ENCODE assay signal across 9 mouse cellular contexts in genomic region chr4:142321209-142321863, GRCm38 (mm10).
DNase-seq lines count a peak whose midpoint lies in the region; ATAC-seq lines count a peak whose summit lies in the region.
"Had no signal": no experiment of that assay in that cellular context is flagged by ENCODE, and none has a peak within 500 bp of the region (broad histone marks: within the 10 kb centered on the region; RNA-seq: fewer than 3 reads in every experiment).

No protein-coding gene starts in this region.

- H3K9ac ChIP-seq in lung, embryonic 16.5 days (ENCODE audit: low read length), result no peak overlapping the region
- no peak overlapping the region for H3K9ac ChIP-seq in forebrain, embryonic 11.5 days (ENCODE audit: low read length)
- no peak overlapping the region for H3K9ac ChIP-seq in intestine, embryonic 16.5 days (ENCODE audit: low read depth, low read length)

- WGBS in lung, embryonic 16.5 days, result 42% methylated on average over 14 of the region's 14 CpGs
- WGBS in forebrain, embryonic 11.5 days, result 35% methylated on average over 14 of the region's 14 CpGs
- 44% methylated on average over 14 of the region's 14 CpGs for WGBS in intestine, embryonic 16.5 days

- no peaks in the 10 kb centered on the region for H3K27me3 ChIP-seq in lung, embryonic 16.5 days (ENCODE audit: control insufficient read depth, insufficient read depth, low read depth, low read length)
- H3K27me3 ChIP-seq in forebrain, embryonic 11.5 days (ENCODE audit: control insufficient read depth, insufficient read depth, low read length), result no peaks in the 10 kb centered on the region
- no peaks in the 10 kb centered on the region for H3K27me3 ChIP-seq in intestine, embryonic 16.5 days (replicated peaks; ENCODE audit: control insufficient read depth, insufficient read depth, low read length)

- peak overlapping the region; percentile 31; the same call in 1 of the 2 replicates for H3K27ac ChIP-seq in lung, embryonic 16.5 days (ENCODE audit: low read length)
- no peak overlapping the region for H3K27ac ChIP-seq in forebrain, embryonic 11.5 days (ENCODE audit: low read depth, low read length)
- H3K27ac ChIP-seq in intestine, embryonic 16.5 days (ENCODE audit: low read length), result peak overlapping the region; percentile 21; the same call in 1 of the 2 replicates

- no peaks in the 10 kb centered on the region for H3K9me3 ChIP-seq in lung, embryonic 16.5 days (ENCODE audit: control insufficient read depth, low read length)
- H3K9me3 ChIP-seq in forebrain, embryonic 11.5 days (ENCODE audit: control insufficient read depth, low read length), result no peaks in the 10 kb centered on the region
- H3K9me3 ChIP-seq in intestine, embryonic 16.5 days (ENCODE audit: control insufficient read depth, low read length), result no peaks in the 10 kb centered on the region

- H3K4me1 ChIP-seq in lung, embryonic 16.5 days (replicated peaks; ENCODE audit: control insufficient read depth, insufficient read depth, low read length), result peaks cover 4% of the 10 kb centered on the region
- no peaks in the 10 kb centered on the region for H3K4me1 ChIP-seq in forebrain, embryonic 11.5 days (replicated peaks; ENCODE audit: control insufficient read depth, insufficient read depth, low read length)
- peaks cover 3% of the 10 kb centered on the region; the same call in 1 of the 2 replicates for H3K4me1 ChIP-seq in intestine, embryonic 16.5 days (ENCODE audit: control insufficient read depth, insufficient read depth, low read length)

- H3K4me3 ChIP-seq in lung, embryonic 16.5 days (ENCODE audit: low read length), result no peak overlapping the region
- H3K4me3 ChIP-seq in forebrain, embryonic 11.5 days (ENCODE audit: low read depth, low read length), result no peak overlapping the region
- H3K4me3 ChIP-seq in intestine, embryonic 16.5 days (ENCODE audit: low read length), result no peak overlapping the region

- H3K36me3 ChIP-seq in lung, embryonic 16.5 days (ENCODE audit: control insufficient read depth, insufficient read depth, low read length), result no peaks in the 10 kb centered on the region
- H3K36me3 ChIP-seq in forebrain, embryonic 11.5 days (ENCODE audit: control insufficient read depth, insufficient read depth, low read length), result no peaks in the 10 kb centered on the region
- H3K36me3 ChIP-seq in intestine, embryonic 16.5 days (ENCODE audit: control insufficient read depth, insufficient read depth, low read length), result no peaks in the 10 kb centered on the region

- DNase-seq in lung, postnatal 25 days (ENCODE audit: low spot score), result no peak
- DNase-seq in forebrain, embryonic 11.5 days (ENCODE audit: low spot score), result no peak
- DNase-seq in retina, postnatal 1 day, result peak; percentile 56
- no peak for DNase-seq in layer of hippocampus, adult 8-10 months (ENCODE audit: low spot score in 2 of 2)
- no peak for DNase-seq in cerebellum, adult 8-10 months
- DNase-seq: adrenal gland, postnatal 14 days had no signal

- ATAC-seq in lung, embryonic 16.5 days (ENCODE audit: low read depth), result peak; percentile 85
- 0 out of 2 replicates have a peak, but pooled peaks have one; percentile 33 for ATAC-seq in forebrain, embryonic 11.5 days (replicated peaks; ENCODE audit: low FRiP score)
- ATAC-seq in intestine, embryonic 16.5 days, result peak; percentile 59; the same call in 1 of the 2 replicates
- ATAC-seq in erythroblast, adult 5-6 weeks (replicated peaks; ENCODE audit: low FRiP score, poor library complexity, severe bottlenecking), result no peak

- H3K4me2 ChIP-seq in lung, embryonic 16.5 days (ENCODE audit: low read depth, low read length), result no peak overlapping the region
- no peak overlapping the region for H3K4me2 ChIP-seq in forebrain, embryonic 11.5 days (ENCODE audit: low read depth, low read length, severe bottlenecking)
- no peak overlapping the region for H3K4me2 ChIP-seq in intestine, embryonic 16.5 days (ENCODE audit: low read depth, low read length)
